Mouse (Mus musculus): ENCODE measurements around the gene Lypd5.
A peak's percentile ranks its signal among the peaks of the same experiment; 100 is the strongest.
"Not testable (repeated sequence)": the region's sequence is repeated elsewhere in the genome, so short reads cannot be mapped to it uniquely, and the experiment has no call there.

Gene Lypd5

DNA sequence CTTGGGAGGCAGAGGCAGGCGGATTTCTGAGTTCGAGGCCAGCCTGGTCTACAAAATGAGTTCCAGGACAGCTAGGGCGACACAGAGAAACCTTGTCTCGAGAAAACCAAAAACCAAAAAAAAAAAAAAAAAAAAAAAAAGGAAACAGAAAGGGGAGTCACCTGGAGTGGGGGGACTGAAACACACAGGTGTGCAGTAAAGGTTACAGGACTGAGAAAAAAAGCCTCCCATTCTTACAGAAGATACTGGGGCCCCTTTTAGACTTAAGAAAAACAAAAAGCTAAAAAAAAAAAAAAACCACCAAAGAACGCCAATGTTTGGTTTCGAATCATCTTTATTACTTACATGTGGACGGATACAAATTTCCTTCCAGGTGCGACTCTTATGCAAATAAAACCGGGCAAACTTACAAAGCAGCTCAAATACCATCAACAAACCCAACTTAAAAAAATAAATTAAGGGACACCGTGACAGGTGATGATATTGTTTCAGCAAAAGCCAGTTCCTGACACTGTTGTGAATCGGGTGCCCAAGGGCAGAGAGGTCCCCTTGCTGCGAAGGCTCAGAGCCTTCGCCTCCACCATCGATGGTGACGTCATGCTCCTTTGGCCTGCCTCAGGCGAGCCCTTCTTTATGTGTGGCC is 33.9 kb downstream of the Lypd5 start:
- no peak for DNase-seq (ENCODE audit: low read depth, low spot score)

DNA sequence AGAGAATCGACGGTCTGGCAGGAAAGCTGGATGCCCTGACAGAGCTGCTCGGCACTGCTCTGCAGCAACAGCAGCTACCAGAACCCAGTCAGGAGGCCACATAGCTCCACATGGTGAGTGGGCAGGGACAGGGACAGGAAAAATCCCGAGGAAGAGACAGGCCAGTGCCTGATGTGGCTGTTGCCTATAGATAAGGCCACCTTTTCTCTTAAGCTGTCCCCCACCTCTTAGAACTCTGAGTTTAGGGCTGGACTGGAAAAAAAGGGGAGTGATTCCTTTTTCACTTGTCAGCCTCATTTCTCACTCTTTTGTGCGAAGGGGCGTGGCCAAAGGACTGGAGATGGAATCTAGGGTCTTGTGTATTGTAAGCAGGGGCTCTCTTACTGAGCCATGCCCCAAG is 35.1 kb downstream of the Lypd5 start:
- no peak for DNase-seq (ENCODE audit: low read depth, low spot score)

DNA sequence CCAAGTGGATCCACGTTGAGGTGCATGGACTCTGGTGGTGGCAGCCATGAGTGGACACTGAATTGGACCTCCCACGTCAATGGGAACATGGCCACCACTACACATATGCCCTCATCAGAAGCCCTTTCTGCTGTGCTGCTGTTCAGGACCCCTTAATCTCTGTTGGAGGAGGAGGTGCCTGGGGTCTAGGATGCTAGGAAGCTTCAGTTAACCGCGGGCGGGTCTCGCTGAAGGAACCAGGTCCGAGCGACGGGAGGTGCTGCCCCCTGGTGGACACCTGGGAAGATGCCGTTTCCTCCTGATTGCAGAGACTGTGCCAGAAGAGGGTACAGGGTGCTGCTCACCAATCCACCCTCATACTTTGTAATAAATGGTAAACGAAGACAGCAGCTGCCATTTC is 35.8 kb downstream of the Lypd5 start:
- peak; percentile 52 for DNase-seq (ENCODE audit: low read depth, low spot score)

- no peak for DNase-seq (ENCODE audit: low read depth, low spot score)
These were observed 38.1 kb downstream of the Lypd5 start for GRCm38 (mm10) chr7:24387059-24387556.

DNA sequence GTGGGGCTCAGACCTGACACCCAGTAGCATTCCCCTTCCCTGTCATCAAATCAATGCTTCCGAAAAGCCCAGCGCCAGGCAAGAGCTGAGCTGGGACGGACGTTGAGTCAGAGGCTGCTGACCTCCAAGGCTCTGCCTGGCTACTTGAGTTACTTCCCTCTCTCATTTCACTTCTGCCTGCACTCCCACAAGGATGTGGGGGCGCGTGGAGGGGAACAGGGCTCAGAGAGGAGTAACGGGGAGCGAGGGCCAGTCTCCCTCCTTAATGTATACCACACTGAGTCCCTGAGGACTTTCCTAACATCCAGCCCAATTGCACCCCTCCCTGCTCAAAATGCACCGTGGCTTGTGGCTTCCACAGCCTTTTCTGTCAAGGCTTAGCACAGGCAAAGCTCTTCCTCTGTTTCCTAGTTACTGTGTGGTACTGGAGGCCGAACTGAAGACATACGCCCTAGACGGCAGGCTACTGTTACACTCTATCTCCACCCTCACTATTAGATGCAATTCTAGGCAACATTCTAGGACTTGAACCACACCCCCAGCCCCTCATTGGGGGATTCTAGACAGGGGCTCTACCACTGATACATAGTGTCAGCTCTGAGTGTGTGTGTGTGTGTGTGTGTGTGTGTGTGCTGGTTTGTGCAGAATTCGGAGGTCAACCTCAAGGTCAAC is 40.7 kb downstream of the Lypd5 start:
- no peak for DNase-seq (ENCODE audit: low read depth, low spot score)

DNA sequence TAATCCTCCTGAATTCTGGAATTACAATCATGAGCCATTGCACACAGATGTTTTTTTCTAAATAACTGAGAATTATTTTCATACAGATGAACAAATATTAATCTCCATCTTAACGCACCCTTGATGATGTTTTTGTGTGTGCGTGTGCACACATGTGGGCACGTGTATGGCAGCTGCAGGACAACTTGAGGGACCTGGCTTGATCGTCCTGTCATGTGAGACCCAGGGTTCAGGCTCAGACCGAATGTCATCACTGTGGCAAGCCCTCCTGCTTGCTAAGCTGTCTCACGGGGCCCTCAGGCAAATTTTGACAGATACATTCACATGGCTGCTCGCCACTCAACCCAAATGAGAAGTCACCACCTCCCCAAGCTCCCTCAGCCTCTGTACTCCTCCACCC is 41.5 kb downstream of the Lypd5 start:
- no peak for DNase-seq (ENCODE audit: low read depth, low spot score)

DNA sequence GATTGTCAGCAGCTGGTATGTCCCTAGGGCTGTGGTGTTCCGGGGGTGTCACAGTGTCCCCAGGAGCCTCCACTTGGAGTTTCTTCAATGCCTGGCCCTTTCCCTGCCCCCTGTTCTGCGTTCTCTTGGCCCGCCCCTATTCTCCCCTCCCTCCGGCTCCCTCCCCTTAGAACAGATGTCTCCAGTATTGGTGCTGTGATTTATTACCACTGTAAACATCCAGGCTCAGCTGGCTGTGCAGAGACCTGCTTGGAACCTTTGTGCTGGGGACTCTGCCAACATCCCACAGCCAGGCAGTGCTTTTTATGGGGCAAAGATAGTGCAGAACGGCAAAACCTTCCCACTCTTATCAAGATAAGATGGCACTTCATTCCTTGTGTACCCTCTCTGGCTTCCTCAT is 42.1 kb downstream of the Lypd5 start:
- no peak for DNase-seq (ENCODE audit: low read depth, low spot score)

DNA sequence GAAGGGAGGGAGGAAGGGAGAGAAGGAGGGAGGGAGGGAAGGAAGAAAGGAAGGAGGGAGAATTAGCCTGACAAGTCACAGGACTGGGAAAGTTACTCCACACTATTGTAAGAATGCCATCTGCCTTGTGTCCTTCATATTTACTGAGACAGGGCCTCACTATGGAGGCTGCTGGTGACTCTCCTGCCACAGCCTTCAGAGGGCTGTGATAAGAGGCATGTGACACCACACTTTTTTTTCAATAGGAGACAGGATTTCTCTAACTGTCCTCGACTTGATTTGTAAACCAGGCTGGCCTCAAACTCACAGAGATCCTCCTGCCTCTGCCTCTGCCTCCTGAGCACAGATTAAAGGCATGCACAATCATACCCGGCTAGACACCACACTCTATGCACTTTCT is 42.7 kb downstream of the Lypd5 start:
- DNase-seq (ENCODE audit: low read depth, low spot score) = no peak

DNA sequence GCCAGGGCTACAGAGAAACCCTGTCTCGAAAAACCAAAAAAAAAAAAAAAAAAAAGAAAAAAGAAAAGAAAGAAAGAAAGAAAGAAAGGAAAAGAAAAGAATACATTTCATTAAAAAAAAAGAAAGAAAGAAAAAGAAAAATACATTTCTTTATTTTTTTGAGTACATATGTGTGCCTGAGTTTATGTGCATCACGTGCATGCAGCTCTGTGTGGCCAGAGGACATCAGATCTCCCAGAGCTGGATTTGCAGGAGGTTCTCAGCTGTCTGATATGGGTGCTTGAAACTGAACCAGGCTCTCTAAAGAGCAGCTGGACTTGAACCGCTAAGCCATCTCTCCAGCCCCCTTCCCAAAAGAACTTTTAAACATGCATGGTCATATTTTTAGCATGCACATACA is 45.1 kb downstream of the Lypd5 start:
- no peak for DNase-seq (ENCODE audit: low read depth, low spot score)

GRCm38 (mm10) chr7:24394475-24395161 is 45.6 kb downstream of the Lypd5 start:
- no peak for DNase-seq (ENCODE audit: low read depth, low spot score)

DNA sequence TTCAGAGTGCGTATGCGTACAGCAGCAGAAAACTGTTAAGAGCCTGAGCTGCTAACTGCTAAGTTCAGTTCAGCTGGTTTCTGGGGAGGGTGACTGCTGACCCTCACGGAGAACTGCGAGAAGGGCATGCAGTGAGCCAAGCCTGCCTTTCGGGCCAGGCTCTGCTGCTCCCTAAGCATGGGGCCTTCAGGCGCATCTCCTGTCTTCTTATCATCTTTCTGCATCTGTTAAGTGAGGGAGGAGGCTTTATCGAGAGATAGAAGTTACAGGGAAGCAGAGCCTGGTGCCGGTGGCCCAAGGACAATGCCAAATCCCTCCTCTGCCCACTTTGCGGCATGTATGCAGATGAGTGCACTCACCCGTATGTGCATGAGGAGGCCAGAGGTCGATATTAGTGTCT is 47.8 kb downstream of the Lypd5 start:
- DNase-seq (ENCODE audit: low read depth, low spot score) = no peak

- no peak for DNase-seq (ENCODE audit: low read depth, low spot score)
These were observed 49.4 kb downstream of the Lypd5 start for GRCm38 (mm10) chr7:24398364-24398913.

- peak; percentile 95 for DNase-seq (ENCODE audit: low read depth, low spot score)
These were observed 50.5 kb downstream of the Lypd5 start, which contains the start of gene Smg9 for GRCm38 (mm10) chr7:24399256-24400081. Smg9 (plus strand) TSS chr7:24399619.

- no peak for DNase-seq (ENCODE audit: low read depth, low spot score)
These were observed 51.1 kb downstream of the Lypd5 start for GRCm38 (mm10) chr7:24400082-24400452.

- not testable (repeated sequence) for DNase-seq (ENCODE audit: low read depth, low spot score)
These were observed 51.5 kb downstream of the Lypd5 start for GRCm38 (mm10) chr7:24400489-24400888.

GRCm38 (mm10) chr7:24402851-24403250 is 53.9 kb downstream of the Lypd5 start:
- DNase-seq (ENCODE audit: low read depth, low spot score) = peak; percentile 57
